Mouse (Mus musculus) heart, embryonic 14.5 days (tissue): ENCODE data around the gene Bnc2. TPM values are rescaled to one million over a fixed set of nuclear protein-coding genes. Genes with fewer than 3 reads are reported as not detected.

Experiments used
- ATAC-seq: fragments of 200-750 bp; cut with Nextera tagmentation; 2 replicates; pipeline ENCODE4 v1.8.0; 2017; ENCODE audit warnings: low read depth, moderate TSS enrichment; ENCODE audit not compliant: insufficient number of reproducible peaks, insufficient read depth, low FRiP score
- H3K27ac ChIP-seq, 2 experiments: fragments of 200-500 bp in 1 of 2; fragments of 300-500 bp in 1 of 2; sonication (generic) in 1 of 2; replicated peaks in 1 of 2; 2 replicates each; pipeline ENCODE4 v1.5.1; 2012 to 2014; ENCODE audit warnings: low read depth in 2 of 2, low read length in 2 of 2, control low read depth in 1 of 2, mild to moderate bottlenecking in 1 of 2, mixed read lengths in 1 of 2; ENCODE audit not compliant: control insufficient read depth in 1 of 2, insufficient read depth in 1 of 2
- H3K27me3 ChIP-seq: fragments of 300-500 bp; sonication (generic); 2 replicates; pipeline ENCODE4 v1.6.1; 2014; ENCODE audit warnings: mild to moderate bottlenecking, low read length, control low read depth; ENCODE audit not compliant: control insufficient read depth, insufficient read depth
- H3K36me3 ChIP-seq: fragments of 300-500 bp; sonication (generic); 2 replicates; pipeline ENCODE4 v1.6.1; 2014; ENCODE audit warnings: mild to moderate bottlenecking, control low read depth, low read length, mixed read lengths; ENCODE audit not compliant: control insufficient read depth, insufficient read depth
- H3K4me1 ChIP-seq, 2 experiments: fragments of 200-500 bp in 1 of 2; fragments of 300-500 bp in 1 of 2; sonication (generic) in 1 of 2; 2 replicates each; pipeline ENCODE4 v1.6.1; 2012 to 2014; ENCODE audit warnings: low read length in 2 of 2, control low read depth in 1 of 2, mixed read lengths in 1 of 2; ENCODE audit not compliant: control insufficient read depth in 2 of 2, insufficient read depth in 2 of 2
- H3K4me2 ChIP-seq: fragments of 300-500 bp; sonication (generic); 2 replicates; pipeline ENCODE4 v1.6.1; 2014; ENCODE audit warnings: mild to moderate bottlenecking, low read length
- H3K4me3 ChIP-seq, 2 experiments: fragments of 200-500 bp in 1 of 2; fragments of 300-500 bp in 1 of 2; sonication (generic) in 1 of 2; 2 replicates each; pipeline ENCODE4 v1.5.1; 2012 to 2014; ENCODE audit warnings: low read length in 2 of 2, mild to moderate bottlenecking in 2 of 2, control low read depth in 1 of 2, low read depth in 1 of 2, moderate library complexity in 1 of 2; ENCODE audit not compliant: control insufficient read depth in 1 of 2, insufficient read depth in 1 of 2
- H3K9ac ChIP-seq: fragments of 300-500 bp; sonication (generic); 2 replicates; pipeline ENCODE4 v1.6.1; 2014; ENCODE audit warnings: mild to moderate bottlenecking, low read length
- H3K9me3 ChIP-seq: fragments of 300-500 bp; sonication (generic); 2 replicates; pipeline ENCODE4 v1.6.1; 2016; ENCODE audit warnings: low read length, control low read depth; ENCODE audit not compliant: control insufficient read depth
- WGBS: fragments of 180-500 bp; shearing (Covaris S2); extraction: QIAGEN DNeasy Blood & Tissue Kit; methylation state at CpG from one replicate; pipeline ENCODE4 v1.1.7; 2014; 5-methylcytosine and 5-hydroxymethylcytosine counted together
- polyA plus RNA-seq: library from polyadenylated mRNA; unstranded; fragments of >200 nt; fragmentation: Nextera tagmentation; extraction: Ambion mirVana; gene quantifications from 2 replicates; pipeline ENCODE4 v1.2.1, GENCODE M21; 2014

The Bnc2 gene
- polyA plus RNA-seq, 1 experiment from 2014 or later = 0.92 TPM

- H3K27me3 ChIP-seq = no peaks in the 10 kb centered on the region; the same call in 1 of the 2 replicates
- no peak overlapping the region for H3K27ac ChIP-seq
- H3K9me3 ChIP-seq = no peaks in the 10 kb centered on the region
- H3K4me3 ChIP-seq = no peak overlapping the region
- H3K9ac ChIP-seq = no peak overlapping the region
- H3K4me2 ChIP-seq = no peak overlapping the region
- ATAC-seq = no peak
- H3K36me3 ChIP-seq = no peaks in the 10 kb centered on the region
- 80% methylated on average over 8 of the region's 8 CpGs for WGBS
- peaks cover 2 to 3% of the 10 kb centered on the region in 2 experiments; a peak in 2 of 4 replicates for H3K4me1 ChIP-seq
These were observed 172.3 kb downstream of the Bnc2 start for GRCm38 (mm10) chr4:84502581-84503269.

DNA sequence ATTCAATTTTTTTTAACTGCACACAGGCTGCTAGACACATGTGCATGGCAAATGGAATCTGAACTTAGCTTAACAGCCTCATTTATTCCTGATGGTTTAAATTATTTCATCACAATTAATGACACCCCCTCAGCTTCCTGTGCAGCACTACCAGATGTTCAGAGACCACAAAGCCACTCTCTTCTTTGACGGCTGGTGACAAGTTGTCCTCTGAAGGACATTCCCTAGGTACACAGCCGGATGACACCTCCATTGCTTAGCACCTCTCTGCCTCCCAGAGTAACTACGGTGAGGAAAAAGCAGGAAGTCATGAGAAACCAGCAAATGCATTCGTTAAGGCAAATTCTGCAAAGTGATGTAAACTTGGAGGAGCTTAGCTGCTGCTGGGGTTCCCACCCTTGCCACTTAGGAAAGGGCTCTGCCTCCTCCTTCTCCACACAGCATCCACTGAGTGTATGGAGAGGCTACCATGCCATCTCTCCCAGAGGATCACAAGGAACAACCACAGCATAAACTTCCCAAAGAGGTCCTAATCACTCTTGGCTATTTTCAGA lies 174.2 kb downstream of the Bnc2 start:
- ATAC-seq = no peak
- H3K4me1 ChIP-seq = peaks cover 2 to 3% of the 10 kb centered on the region in 2 experiments; a peak in 2 of 4 replicates
- H3K27me3 ChIP-seq = no peaks in the 10 kb centered on the region
- no peaks in the 10 kb centered on the region for H3K36me3 ChIP-seq
- no peak overlapping the region for H3K4me3 ChIP-seq
- no peak overlapping the region for H3K27ac ChIP-seq
- no peaks in the 10 kb centered on the region for H3K9me3 ChIP-seq
- H3K9ac ChIP-seq = no peak overlapping the region
- 41% methylated on average over 4 of the region's 4 CpGs for WGBS
- H3K4me2 ChIP-seq = no peak overlapping the region

DNA sequence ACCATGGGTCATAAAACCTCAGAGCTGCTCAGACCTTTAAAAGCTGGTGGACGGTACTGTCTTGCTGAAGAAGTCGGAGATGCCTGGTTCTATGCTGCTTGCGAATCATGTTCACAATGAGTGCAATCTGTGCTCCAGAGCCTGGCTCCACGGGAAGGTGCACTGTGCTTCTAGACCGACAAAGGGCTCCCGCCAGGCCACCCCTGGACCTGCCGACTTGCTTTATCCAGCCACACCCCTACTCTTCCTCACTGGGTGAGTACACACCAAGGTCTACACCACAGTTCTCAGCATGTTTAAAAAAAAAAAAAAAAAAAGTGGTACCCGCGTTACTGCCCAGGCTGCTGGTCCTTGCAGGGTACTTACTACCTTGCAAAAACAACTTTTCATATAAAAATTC lies 174.8 kb downstream of the Bnc2 start:
- H3K4me2 ChIP-seq = no peak overlapping the region
- H3K4me3 ChIP-seq = no peak overlapping the region

DNA sequence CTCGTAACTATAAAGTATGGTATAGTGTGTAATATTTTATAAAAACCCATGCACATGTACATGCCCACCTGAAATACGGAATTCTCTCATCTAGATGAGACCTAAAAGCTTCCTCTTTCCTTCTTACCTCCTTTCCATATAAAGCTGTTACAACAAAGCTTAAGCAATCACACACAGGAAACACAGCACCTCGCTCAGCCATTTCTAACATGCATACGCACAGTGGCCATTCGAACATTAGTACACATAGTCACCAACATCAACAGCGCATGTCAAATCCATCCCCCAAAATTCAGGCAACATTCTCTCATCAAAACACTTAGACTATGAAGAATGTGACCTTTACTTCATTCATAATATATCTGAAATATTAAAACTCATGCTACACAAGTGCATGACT lies 176.6 kb downstream of the Bnc2 start:
- Histone ChIP-seq H3K4me3 (no peak overlapping the region), H3K4me1 (peaks cover 2 to 3% of the 10 kb centered on the region in 2 experiments; a peak in 2 of 4 replicates), H3K36me3 (no peaks in the 10 kb centered on the region), H3K9ac (no peak overlapping the region), H3K9me3 (no peaks in the 10 kb centered on the region), H3K27me3 (no peaks in the 10 kb centered on the region), H3K4me2 (no peak overlapping the region), H3K27ac (no peak overlapping the region)
- ATAC-seq = no peak
- WGBS = 93% methylated on average over 6 of the region's 6 CpGs

More for the DNA sequence above, 174.8 kb downstream of the Bnc2 start:
- no peaks in the 10 kb centered on the region for H3K36me3 ChIP-seq
- WGBS = 59% methylated on average over 9 of the region's 9 CpGs
- H3K9me3 ChIP-seq = no peaks in the 10 kb centered on the region
- no peak for ATAC-seq
- peaks cover 2 to 3% of the 10 kb centered on the region in 2 experiments; a peak in 2 of 4 replicates for H3K4me1 ChIP-seq
- H3K27ac ChIP-seq = no peak overlapping the region
- H3K9ac ChIP-seq = no peak overlapping the region
- no peaks in the 10 kb centered on the region for H3K27me3 ChIP-seq

DNA sequence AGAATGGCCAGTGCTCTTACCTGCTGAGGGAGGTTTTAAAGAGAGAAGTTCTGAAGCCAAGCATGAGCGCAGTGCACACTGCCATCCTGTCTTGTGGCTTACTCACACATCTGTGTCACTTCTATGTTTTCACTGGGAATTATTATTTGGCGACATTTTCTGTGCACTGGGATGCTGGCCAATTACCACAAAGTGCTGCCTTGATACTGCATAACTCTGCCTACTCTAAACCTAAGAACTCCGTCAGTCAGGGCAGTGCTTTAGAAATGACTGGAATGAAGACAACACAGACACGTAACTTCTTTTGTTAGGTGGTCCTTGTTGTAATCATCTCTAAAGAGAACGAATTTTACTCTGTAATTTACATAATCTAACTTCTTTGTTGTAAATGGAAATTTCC lies 186.8 kb downstream of the Bnc2 start:
- WGBS = 44% methylated on average over 5 of the region's 5 CpGs
- no peak for ATAC-seq
- Histone ChIP-seq H3K36me3 (no peaks in the 10 kb centered on the region), H3K27ac (no peak overlapping the region), H3K4me3 (no peak overlapping the region), H3K4me1 (no peaks in the 10 kb centered on the region), H3K4me2 (no peak overlapping the region), H3K9ac (no peak overlapping the region), H3K9me3 (no peaks in the 10 kb centered on the region), H3K27me3 (no peaks in the 10 kb centered on the region)

DNA sequence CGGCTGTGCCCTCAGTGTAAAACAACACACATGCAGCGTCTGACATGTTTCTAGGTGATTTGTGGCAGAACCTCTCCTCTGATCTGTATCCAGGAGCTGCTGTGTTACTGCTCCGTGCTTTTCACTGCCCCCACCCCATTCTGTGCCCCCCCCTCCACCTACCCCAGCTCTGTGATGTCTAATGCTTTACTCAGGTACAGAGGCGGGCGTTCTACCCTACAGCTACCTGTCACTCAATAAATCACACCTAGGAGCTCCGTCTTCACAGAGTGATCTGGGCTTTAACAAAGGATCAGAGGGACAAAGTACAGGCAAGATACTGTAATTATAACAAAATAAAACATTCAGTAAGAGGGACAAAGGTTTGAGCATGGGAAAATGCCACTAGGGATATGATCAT lies 192.4 kb downstream of the Bnc2 start:
- ATAC-seq = no peak
- Histone ChIP-seq H3K4me3 (no peak overlapping the region), H3K27ac (no peak overlapping the region), H3K9me3 (no peaks in the 10 kb centered on the region), H3K9ac (no peak overlapping the region), H3K36me3 (no peaks in the 10 kb centered on the region), H3K27me3 (no peaks in the 10 kb centered on the region), H3K4me1 (no peaks in the 10 kb centered on the region), H3K4me2 (no peak overlapping the region)
- WGBS = 73% methylated on average over 6 of the region's 6 CpGs

DNA sequence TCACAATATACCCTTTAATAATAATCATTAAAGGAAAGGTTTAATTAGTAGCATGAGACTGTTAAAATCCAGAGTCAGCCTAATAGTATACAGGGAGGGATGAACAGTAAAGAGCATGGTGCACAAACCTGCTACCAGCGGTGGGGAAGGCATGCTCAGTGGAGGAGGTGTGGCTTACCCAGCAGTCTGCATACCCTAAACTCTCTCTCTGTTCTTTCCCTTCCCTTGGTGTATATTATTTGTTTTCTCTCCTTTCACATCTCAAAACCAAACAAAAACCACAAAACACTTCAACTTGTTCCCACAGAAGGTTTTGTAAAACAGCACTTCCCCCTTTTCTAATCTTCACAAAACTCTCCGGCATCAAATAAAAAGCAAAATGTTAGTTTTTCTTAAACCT lies 202.4 kb downstream of the Bnc2 start:
- Histone ChIP-seq H3K27ac (no peak overlapping the region), H3K27me3 (no peaks in the 10 kb centered on the region), H3K4me2 (no peak overlapping the region), H3K9ac (no peak overlapping the region), H3K9me3 (no peaks in the 10 kb centered on the region), H3K4me3 (no peak overlapping the region), H3K36me3 (no peaks in the 10 kb centered on the region), H3K4me1 (peaks cover 0 to 4% of the 10 kb centered on the region in 2 experiments; a peak in 1 of 4 replicates)
- no peak for ATAC-seq
- WGBS = 70% methylated on average over 2 of the region's 2 CpGs
